In the genomic region with DNA sequence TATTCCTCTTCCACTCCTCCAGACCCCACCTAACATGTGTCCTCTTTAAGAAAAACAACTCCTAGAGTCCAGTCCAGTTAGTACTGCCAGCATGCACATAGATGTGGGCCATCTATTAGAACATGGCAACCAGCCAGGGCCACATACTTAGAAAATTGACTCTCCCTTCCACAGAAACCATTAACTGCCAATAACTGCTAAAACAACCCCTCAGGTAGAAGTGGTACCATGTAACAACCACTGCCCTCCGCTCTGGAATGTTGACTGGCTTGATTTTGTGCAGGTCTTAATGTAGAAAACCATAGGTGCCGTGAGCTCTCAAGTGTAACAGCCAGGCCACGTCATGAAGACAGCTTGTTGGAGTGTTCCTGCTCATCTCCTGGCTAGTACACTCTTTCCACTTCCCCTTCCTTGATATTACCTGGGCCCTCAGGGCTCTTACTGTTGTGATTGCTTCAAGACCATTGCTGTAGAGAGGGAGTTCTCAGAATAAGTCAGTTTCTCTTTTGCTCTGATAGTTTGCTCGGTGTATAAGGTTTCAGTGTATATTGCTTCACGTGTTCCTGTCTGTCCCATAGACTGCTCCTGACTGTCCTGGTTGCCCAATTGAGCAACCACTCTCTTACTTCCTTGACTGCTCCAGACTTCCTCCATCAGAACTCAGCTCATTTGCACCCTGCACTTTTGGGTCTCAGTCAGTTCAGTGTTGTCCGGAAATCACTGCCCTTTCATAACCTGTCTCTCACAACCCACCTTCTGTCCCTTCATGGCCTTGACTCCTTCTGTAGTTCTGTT, we compare ENCODE assay signal across 19 mouse cellular contexts. TPM values are rescaled to one million over a fixed set of nuclear protein-coding genes. Genes with fewer than 3 reads are reported as not detected.
DNase-seq lines count a peak whose midpoint lies in the region; ATAC-seq and TF ChIP-seq lines count a peak whose summit lies in the region.
"Had no signal": no experiment of that assay in that cellular context is flagged by ENCODE, and none has a peak within 500 bp of the region (broad histone marks: within the 10 kb centered on the region; RNA-seq: fewer than 3 reads in every experiment).

No protein-coding gene starts in this region.

- H3K4me1 ChIP-seq in intestine, embryonic 16.5 days (ENCODE audit: control insufficient read depth, insufficient read depth, low read length): 0 out of 2 replicates have a peak, but pooled peaks cover 3% of the 10 kb centered on the region
- H3K4me1 ChIP-seq in intestine, embryonic 15.5 days (replicated peaks): peaks cover 6% of the 10 kb centered on the region; the same call in 1 of the 2 replicates
- peaks cover 37% of the 10 kb centered on the region for H3K4me1 ChIP-seq in lung, embryonic 15.5 days
- peaks cover 21% of the 10 kb centered on the region; the same call in 1 of the 2 replicates for H3K4me1 ChIP-seq in lung, postnatal 0 days (ENCODE audit: insufficient read depth, low read depth, low read length)
- H3K4me1 ChIP-seq: embryonic facial prominence, embryonic 10.5 days had no signal

- no peaks in the 10 kb centered on the region for H3K27me3 ChIP-seq in intestine, embryonic 16.5 days (replicated peaks; ENCODE audit: control insufficient read depth, insufficient read depth, low read length)
- H3K27me3 ChIP-seq in intestine, embryonic 15.5 days (replicated peaks): no peaks in the 10 kb centered on the region
- H3K27me3 ChIP-seq in lung, embryonic 15.5 days: no peaks in the 10 kb centered on the region
- no peaks in the 10 kb centered on the region for H3K27me3 ChIP-seq in lung, postnatal 0 days (replicated peaks; ENCODE audit: insufficient read depth, low read length)
- H3K27me3 ChIP-seq: limb, embryonic 13.5 days had no signal

- H3K27ac ChIP-seq in intestine, embryonic 16.5 days (ENCODE audit: low read length): 0 out of 2 replicates have a peak overlapping the region, but pooled peaks have one; percentile 15
- no peak overlapping the region for H3K27ac ChIP-seq in intestine, embryonic 15.5 days
- H3K27ac ChIP-seq in lung, embryonic 15.5 days: peak overlapping the region; percentile 49
- peak overlapping the region; percentile 32 for H3K27ac ChIP-seq in lung, postnatal 0 days (ENCODE audit: low read length)
- H3K27ac ChIP-seq: embryonic facial prominence, embryonic 10.5 days; layer of hippocampus, adult 2 months; limb, embryonic 13.5 days had no signal

- ATAC-seq in intestine, embryonic 16.5 days: peak; percentile 57; the same call in 1 of the 2 replicates
- ATAC-seq in intestine, embryonic 15.5 days: no peak
- peak; percentile 37; the same call in 1 of the 2 replicates for ATAC-seq in lung, embryonic 15.5 days (ENCODE audit: borderline replicate concordance, extremely low read depth, low FRiP score, low TSS enrichment)
- peak; percentile 76 for ATAC-seq in lung, postnatal 0 days
- 0 out of 2 replicates have a peak, but pooled peaks have one; percentile 16 for ATAC-seq in neutrophil, adult 5-6 weeks (ENCODE audit: extremely low read depth, insufficient number of reproducible peaks, low FRiP score, poor library complexity, severe bottlenecking)
- ATAC-seq: hindbrain, embryonic 16.5 days had no signal

- no peaks in the 10 kb centered on the region for H3K36me3 ChIP-seq in intestine, embryonic 16.5 days (ENCODE audit: control insufficient read depth, insufficient read depth, low read length)
- no peaks in the 10 kb centered on the region; the same call in 1 of the 2 replicates for H3K36me3 ChIP-seq in intestine, embryonic 15.5 days
- no peaks in the 10 kb centered on the region for H3K36me3 ChIP-seq in lung, embryonic 15.5 days
- no peaks in the 10 kb centered on the region for H3K36me3 ChIP-seq in lung, postnatal 0 days (ENCODE audit: insufficient read depth, low read length)

- DNase-seq in lung, postnatal 4 days: no peak
- peak; percentile 80 for DNase-seq in lung, postnatal 0 days (ENCODE audit: low spot score)
- DNase-seq in thymus, postnatal 4 days: no peak
- DNase-seq in cerebellum, adult 8-10 months: no peak
- DNase-seq: adrenal gland, postnatal 25 days; cerebellum, postnatal 10 days; gastrocnemius, postnatal 10 days; heart, postnatal 14 days; thymus, postnatal 36 days had no signal

- no peak for TF ChIP-seq CTCF in lung, postnatal 0 days (IDR thresholded peaks at IDR 0.05)

- no peak overlapping the region for H3K9ac ChIP-seq in intestine, embryonic 16.5 days (ENCODE audit: low read depth, low read length)
- H3K9ac ChIP-seq in intestine, embryonic 15.5 days: no peak overlapping the region
- no peak overlapping the region for H3K9ac ChIP-seq in lung, embryonic 15.5 days
- no peak overlapping the region for H3K9ac ChIP-seq in lung, postnatal 0 days (replicated peaks; ENCODE audit: low read depth)
- H3K9ac ChIP-seq: limb, embryonic 13.5 days had no signal

- 86% methylated on average over 6 of the region's 6 CpGs for WGBS in intestine, embryonic 16.5 days
- 88% methylated on average over 6 of the region's 6 CpGs for WGBS in intestine, embryonic 15.5 days
- WGBS in lung, embryonic 15.5 days: 60% methylated on average over 6 of the region's 6 CpGs
- 45% methylated on average over 6 of the region's 6 CpGs for WGBS in lung, postnatal 0 days

- TF ChIP-seq EP300 in lung, postnatal 0 days (IDR thresholded peaks at IDR 0.05): peak; percentile 28

- no peak overlapping the region for H3K4me3 ChIP-seq in intestine, embryonic 16.5 days (ENCODE audit: low read length)
- H3K4me3 ChIP-seq in intestine, embryonic 15.5 days (replicated peaks): no peak overlapping the region
- H3K4me3 ChIP-seq in lung, embryonic 15.5 days: no peak overlapping the region
- no peak overlapping the region for H3K4me3 ChIP-seq in lung, postnatal 0 days (ENCODE audit: low read depth, low read length)
- H3K4me3 ChIP-seq: embryonic facial prominence, embryonic 10.5 days; erythroblast, embryonic 14.5 days; layer of hippocampus, adult 2 months; limb, embryonic 13.5 days had no signal

- no peaks in the 10 kb centered on the region for H3K9me3 ChIP-seq in intestine, embryonic 16.5 days (ENCODE audit: control insufficient read depth, low read length)
- H3K9me3 ChIP-seq in intestine, embryonic 15.5 days: no peaks in the 10 kb centered on the region
- no peaks in the 10 kb centered on the region for H3K9me3 ChIP-seq in lung, embryonic 15.5 days
- no peaks in the 10 kb centered on the region for H3K9me3 ChIP-seq in lung, postnatal 0 days (ENCODE audit: low read length)
- H3K9me3 ChIP-seq: embryonic facial prominence, embryonic 10.5 days; limb, embryonic 13.5 days had no signal

- H3K4me2 ChIP-seq in intestine, embryonic 16.5 days (ENCODE audit: low read depth, low read length): no peak overlapping the region
- no peak overlapping the region for H3K4me2 ChIP-seq in intestine, embryonic 15.5 days (replicated peaks)
- no peak overlapping the region for H3K4me2 ChIP-seq in lung, embryonic 15.5 days
- H3K4me2 ChIP-seq in lung, postnatal 0 days (replicated peaks; ENCODE audit: low read depth, low read length): no peak overlapping the region; the same call in 1 of the 2 replicates
- H3K4me2 ChIP-seq: limb, embryonic 13.5 days; midbrain, embryonic 11.5 days had no signal

RNA-seq across cellular contexts. Expression of a gene that starts 26.7 kb away (rescaled TPM):
- 73.3 and 84.5 TPM in 2 replicates for polyA plus RNA-seq in intestine, embryonic 16.5 days (2015; fragmentation: Nextera tagmentation; extraction: Ambion mirVana)
- polyA plus RNA-seq in intestine, embryonic 15.5 days (2015; fragmentation: Nextera tagmentation; extraction: Ambion mirVana): 50.9 and 56.3 TPM in 2 replicates
- polyA plus RNA-seq in lung, embryonic 15.5 days (2015; fragmentation: Nextera tagmentation; extraction: Ambion mirVana): 46.6 and 53.1 TPM in 2 replicates
- polyA plus RNA-seq in lung, postnatal 0 days (2015; fragmentation: Nextera tagmentation; extraction: Ambion mirVana): 31.8 and 33.1 TPM in 2 replicates
- 158 and 167 TPM in 2 replicates for total RNA-seq in neutrophil, adult 5-6 weeks (2017)

RNA-seq across cellular contexts. Expression of a gene that starts 28.7 kb away (rescaled TPM):
- 57.8 and 67.5 TPM in 2 replicates for polyA plus RNA-seq in intestine, embryonic 16.5 days (2015; fragmentation: Nextera tagmentation; extraction: Ambion mirVana)
- polyA plus RNA-seq in intestine, embryonic 15.5 days (2015; fragmentation: Nextera tagmentation; extraction: Ambion mirVana): 63.3 and 68.5 TPM in 2 replicates
- polyA plus RNA-seq in lung, embryonic 15.5 days (2015; fragmentation: Nextera tagmentation; extraction: Ambion mirVana): 55.8 and 68.1 TPM in 2 replicates
- 65.9 and 68.1 TPM in 2 replicates for polyA plus RNA-seq in lung, postnatal 0 days (2015; fragmentation: Nextera tagmentation; extraction: Ambion mirVana)
- total RNA-seq in neutrophil, adult 5-6 weeks (2017): 16.6 and 26.0 TPM in 2 replicates

RNA-seq across cellular contexts. Expression of a gene that starts 32.3 kb away (rescaled TPM):
- polyA plus RNA-seq in intestine, embryonic 16.5 days (2015; fragmentation: Nextera tagmentation; extraction: Ambion mirVana): 412 and 424 TPM in 2 replicates
- 342 and 413 TPM in 2 replicates for polyA plus RNA-seq in intestine, embryonic 15.5 days (2015; fragmentation: Nextera tagmentation; extraction: Ambion mirVana)
- polyA plus RNA-seq in lung, embryonic 15.5 days (2015; fragmentation: Nextera tagmentation; extraction: Ambion mirVana): 303 and 306 TPM in 2 replicates
- 203 and 225 TPM in 2 replicates for polyA plus RNA-seq in lung, postnatal 0 days (2015; fragmentation: Nextera tagmentation; extraction: Ambion mirVana)
- total RNA-seq in neutrophil, adult 5-6 weeks (2017): 34.7 and 40.1 TPM in 2 replicates

RNA-seq across cellular contexts. Expression of a gene that starts 49.4 kb away (rescaled TPM):
- polyA plus RNA-seq in intestine, embryonic 16.5 days (2015; fragmentation: Nextera tagmentation; extraction: Ambion mirVana): 4.2 TPM in 2 replicates
- 2.3 and 2.4 TPM in 2 replicates for polyA plus RNA-seq in intestine, embryonic 15.5 days (2015; fragmentation: Nextera tagmentation; extraction: Ambion mirVana)
- polyA plus RNA-seq in lung, embryonic 15.5 days (2015; fragmentation: Nextera tagmentation; extraction: Ambion mirVana): 3.5 and 4.6 TPM in 2 replicates
- polyA plus RNA-seq in lung, postnatal 0 days (2015; fragmentation: Nextera tagmentation; extraction: Ambion mirVana): 33.2 and 38.3 TPM in 2 replicates
- 78.5 and 85.2 TPM in 2 replicates for total RNA-seq in neutrophil, adult 5-6 weeks (2017)
- polyA plus RNA-seq: erythroblast, embryonic 14.5 days had no signal

RNA-seq across cellular contexts. Expression of a gene that starts 54.7 kb away (rescaled TPM):
- 27.0 and 29.8 TPM in 2 replicates for polyA plus RNA-seq in intestine, embryonic 16.5 days (2015; fragmentation: Nextera tagmentation; extraction: Ambion mirVana)
- 20.2 and 21.8 TPM in 2 replicates for polyA plus RNA-seq in intestine, embryonic 15.5 days (2015; fragmentation: Nextera tagmentation; extraction: Ambion mirVana)
- polyA plus RNA-seq in lung, embryonic 15.5 days (2015; fragmentation: Nextera tagmentation; extraction: Ambion mirVana): 18.4 and 22.3 TPM in 2 replicates
- polyA plus RNA-seq in lung, postnatal 0 days (2015; fragmentation: Nextera tagmentation; extraction: Ambion mirVana): 40.0 and 45.5 TPM in 2 replicates
- total RNA-seq in neutrophil, adult 5-6 weeks (2017): 628 and 632 TPM in 2 replicates
